Mouse (Mus musculus) liver, postnatal 0 days (tissue): Measurements from ENCODE around the gene Lurap1.
A peak's percentile ranks its signal among the peaks of the same experiment; 100 is the strongest.

Experiments
- CTCF ChIP-seq: sonication (generic); IDR thresholded peaks from 2 replicates; pipeline ENCODE4 v1.5.1; 2016; ENCODE audit warnings: antibody characterized with exemption, low read depth
- EP300 ChIP-seq: IDR thresholded peaks from 2 replicates; pipeline ENCODE4 v1.6.1; 2016; ENCODE audit warnings: antibody characterized with exemption, low read depth, mild to moderate bottlenecking

DNA sequence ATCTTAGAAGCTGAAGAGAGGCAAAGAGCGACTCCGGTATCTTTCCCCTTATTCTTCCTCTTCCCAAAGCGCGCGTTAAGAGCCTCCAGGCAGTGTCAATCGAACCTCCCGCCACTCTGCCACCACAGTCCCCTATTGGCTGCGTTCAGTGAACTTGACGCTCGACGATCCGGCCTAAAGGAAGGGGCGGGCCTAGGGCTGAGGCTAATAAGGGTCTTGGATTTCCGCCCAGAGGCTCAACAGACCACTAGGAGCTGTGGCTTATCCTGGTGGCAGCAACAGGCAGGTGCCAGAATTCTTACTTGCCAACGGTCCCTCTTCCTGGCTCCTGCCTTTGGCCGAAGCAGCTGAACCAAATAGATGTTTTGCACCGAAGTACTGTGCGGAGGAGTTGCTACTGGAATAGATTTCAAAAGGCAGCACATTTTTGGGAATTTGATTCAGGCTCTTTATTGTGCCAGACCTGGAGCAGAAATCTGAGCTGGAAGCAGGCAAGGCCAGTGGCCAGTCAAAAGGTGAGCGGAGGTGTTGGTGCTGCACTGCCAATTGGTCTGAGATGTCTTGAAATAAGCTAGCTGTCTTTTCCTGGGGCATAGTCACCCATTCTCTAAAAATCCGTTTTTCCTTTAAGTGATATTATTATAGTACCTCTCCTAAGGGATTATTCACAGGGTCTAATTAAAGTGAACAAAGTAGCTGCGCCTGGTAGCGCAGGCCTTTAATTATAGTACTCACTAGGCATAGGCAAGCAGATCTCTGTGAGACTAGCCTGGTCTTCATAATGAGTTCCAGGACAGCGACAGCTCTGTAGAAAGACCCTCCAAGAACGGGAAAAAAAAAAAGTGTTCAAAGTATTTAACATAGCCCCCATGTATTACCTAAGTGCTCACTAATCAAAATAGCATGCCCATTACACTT is 27.3 kb downstream of the Lurap1 start, which contains the start of the genes Rad54l and Pomgnt1:
- TF ChIP-seq CTCF (peak; percentile 36), EP300 (no peak)
